Mouse (Mus musculus) T-helper 1 cell (primary cell): ENCODE data around the gene Ccdc65.

ENCODE experiments used
- in situ Hi-C: fragments of 300-600 bp; cut with MboI, MseI; formaldehyde crosslinking; loops from one replicate; pipeline ENCODE4 v1.15.1; 2025; ENCODE audit warnings: high pct_unique_total_duplicates

Gene Ccdc65

DNA sequence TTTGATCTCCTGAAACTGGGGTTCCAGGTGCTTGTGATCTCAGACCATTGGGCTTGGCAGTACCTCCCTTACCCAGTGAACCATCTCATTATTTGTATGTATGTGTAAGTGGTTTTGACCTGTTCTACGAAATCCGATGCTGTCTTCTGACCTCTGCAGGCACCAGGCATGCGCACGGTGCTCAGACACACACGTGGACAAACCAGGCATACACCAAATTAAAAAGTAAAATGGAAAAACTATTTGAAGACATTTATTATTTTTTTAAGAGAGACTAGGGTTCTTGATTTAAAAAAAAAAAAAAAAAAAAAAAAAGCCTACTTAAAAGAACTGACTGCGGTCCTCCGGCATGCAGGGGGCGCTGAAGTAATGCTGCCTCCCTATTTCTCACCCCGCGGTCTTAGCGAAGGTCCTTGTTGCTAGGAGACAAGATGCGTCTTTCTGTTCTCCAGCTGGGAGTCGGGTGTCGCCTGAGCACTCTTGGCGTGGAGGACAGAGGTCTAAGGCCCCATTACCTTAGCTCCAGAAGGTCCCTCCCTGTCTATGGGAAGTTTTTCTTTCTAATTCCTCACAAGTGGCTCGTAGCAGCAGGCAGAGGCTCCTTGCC, at the start of gene Ccdc65:
Ccdc65 (plus strand) TSS at position 442 of the 607 bp plus-strand sequence.
- in situ Hi-C loops: loop anchor here (5.0 kb wide), 1 partner anchor 76 kb away; the partner anchor contains the start of gene Cacnb3

DNA sequence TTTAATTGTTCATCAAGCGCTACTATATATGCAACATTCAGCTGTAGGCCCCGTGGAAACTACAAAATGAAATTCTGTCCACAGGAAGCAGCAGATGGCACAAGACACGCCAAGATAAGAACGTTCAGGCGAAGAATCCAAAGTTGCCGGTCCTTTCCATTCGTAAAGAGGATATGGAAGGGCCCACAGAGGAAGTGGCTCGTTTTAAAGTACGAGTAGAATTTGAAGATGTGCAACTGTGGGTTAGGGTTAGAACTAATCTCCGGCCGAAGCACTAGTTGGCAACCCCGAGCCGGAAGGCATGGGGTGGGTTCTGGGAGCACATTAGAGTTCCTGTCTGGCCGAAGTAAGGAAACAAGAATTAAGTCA, 45.8 kb upstream of the Ccdc65 start:
- in situ Hi-C loops: no loop called here

GRCm38 (mm10) chr15:98662567-98663545, 45.2 kb upstream of the Ccdc65 start, which contains the start of gene Ddx23:
Gene Ddx23 (minus strand): TSS chr15:98662894.
- in situ Hi-C loops: no loop called here

GRCm38 (mm10) chr15:98664042-98664907, 43.7 kb upstream of the Ccdc65 start:
- in situ Hi-C loops: no loop called here

- in situ Hi-C loops: no loop called here
Observed at GRCm38 (mm10) chr15:98672592-98672991, 35.4 kb upstream of the Ccdc65 start.

- in situ Hi-C loops: no loop called here
Observed at GRCm38 (mm10) chr15:98673732-98674131, 34.3 kb upstream of the Ccdc65 start.

- in situ Hi-C loops: no loop called here
Observed at GRCm38 (mm10) chr15:98674284-98674993, 33.6 kb upstream of the Ccdc65 start.

GRCm38 (mm10) chr15:98674994-98675545, 32.9 kb upstream of the Ccdc65 start:
- in situ Hi-C loops: no loop called here

DNA sequence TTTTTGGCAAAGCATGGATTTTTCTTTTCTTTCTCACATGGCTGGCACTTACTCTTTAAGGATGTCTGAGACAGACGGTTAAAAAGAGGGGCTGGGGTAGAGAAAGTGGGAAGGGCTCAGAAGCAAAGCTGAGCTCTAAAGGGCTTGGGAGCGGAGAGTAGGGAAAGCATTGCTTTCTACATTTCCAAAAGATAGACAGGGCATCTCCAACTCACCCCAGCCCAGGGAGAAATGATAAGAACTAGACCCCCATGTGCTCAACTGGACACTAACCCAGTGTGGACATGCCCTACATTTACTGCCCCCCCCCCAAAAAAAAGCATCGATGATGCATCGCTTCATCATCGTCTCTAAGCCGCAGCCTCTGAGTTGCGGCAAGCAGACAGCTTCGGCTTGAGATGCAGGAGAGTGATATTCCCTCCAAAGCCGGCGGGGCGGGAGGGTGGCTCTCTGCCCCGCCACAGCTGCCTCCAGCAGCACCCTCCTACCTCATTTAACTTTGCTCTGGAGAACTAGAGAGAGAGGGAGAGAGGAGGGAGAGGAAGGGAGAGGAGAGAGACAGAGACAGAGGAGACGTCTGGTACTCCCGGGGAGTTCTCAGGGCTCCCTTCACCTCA, 32.3 kb upstream of the Ccdc65 start:
- in situ Hi-C loops: no loop called here

DNA sequence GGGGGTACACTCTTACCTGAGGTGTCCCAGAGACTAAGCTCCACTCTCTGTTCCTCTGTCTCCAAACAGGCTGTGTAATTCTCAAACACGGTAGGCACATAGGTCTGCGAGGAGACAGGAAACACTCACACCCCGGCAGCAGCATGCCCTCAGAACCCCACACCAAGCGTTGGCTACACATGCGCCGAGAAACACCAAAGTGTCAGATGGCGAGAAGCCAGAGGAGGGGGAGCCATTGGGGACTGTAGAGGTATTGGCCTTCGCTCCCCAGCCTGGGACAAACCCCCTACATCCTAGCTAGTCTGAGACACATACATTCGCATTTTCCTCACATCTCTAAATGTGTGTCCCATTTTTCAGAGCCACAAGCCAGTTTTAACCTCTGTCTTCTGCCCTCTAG, 31.5 kb upstream of the Ccdc65 start:
- in situ Hi-C loops: no loop called here

DNA sequence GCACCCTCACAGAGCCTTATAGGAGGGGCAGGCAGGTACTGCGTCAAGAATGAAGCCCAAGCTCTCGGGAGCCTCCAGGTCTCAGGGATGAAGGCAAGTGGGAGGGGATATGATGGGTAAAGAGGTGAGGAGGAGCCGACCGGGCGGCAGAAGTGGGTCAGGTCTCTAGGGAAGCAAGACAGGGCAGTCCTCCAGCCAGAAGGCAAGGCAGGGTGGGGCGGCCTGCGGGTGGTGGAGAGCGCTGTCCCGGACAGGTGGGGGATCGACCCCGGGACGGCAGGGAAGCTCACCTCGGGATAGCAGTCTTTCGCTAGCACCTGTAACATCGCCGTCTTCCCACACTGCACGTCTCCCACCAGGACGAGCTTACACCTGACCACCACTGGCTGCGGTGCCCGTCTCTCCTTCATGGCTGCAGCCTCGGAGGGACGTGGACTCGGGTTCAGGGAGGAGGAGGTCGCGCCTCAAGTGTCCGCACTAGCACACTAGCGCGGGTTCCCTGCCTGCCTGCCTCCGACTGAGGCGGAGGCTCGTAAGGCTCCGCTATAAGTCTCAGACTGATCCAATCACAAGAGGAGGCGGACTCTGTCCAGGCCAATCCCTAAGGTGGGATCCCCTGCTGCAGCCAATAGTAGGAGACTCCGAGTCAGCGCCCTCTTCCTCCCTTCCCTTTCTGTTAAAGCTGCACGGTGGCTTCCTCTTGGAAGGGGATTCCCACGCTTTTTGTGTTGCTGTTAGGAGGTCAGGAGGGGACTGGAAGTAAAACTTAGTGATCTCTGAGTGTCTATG, 30.9 kb upstream of the Ccdc65 start, which contains the start of gene Rnd1:
Rnd1 (minus strand) TSS at position 522 of the 789 bp plus-strand sequence.
- in situ Hi-C loops: no loop called here

DNA sequence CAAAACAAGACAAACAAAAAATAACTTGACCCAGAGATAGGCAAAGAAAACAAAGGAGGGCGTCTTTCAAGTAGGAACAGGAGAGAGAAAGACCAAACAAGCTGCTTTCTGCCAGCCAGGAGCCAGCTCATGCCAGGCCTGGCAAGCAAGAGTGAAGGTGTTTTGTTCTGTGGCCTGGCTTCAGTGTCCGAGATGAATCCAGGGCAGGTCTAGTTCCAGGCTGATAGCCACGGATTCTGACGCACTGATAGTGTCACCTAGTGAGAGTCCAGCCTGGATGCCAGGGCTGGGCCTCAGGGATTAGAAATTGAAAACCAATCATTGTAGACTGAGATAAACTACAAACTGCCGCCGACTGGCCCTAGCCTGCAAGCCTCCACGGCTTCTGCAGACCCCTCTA, 30.0 kb upstream of the Ccdc65 start:
- in situ Hi-C loops: no loop called here

- in situ Hi-C loops: no loop called here
Observed at GRCm38 (mm10) chr15:98680660-98681059, 27.3 kb upstream of the Ccdc65 start.

GRCm38 (mm10) chr15:98681633-98682032, 26.4 kb upstream of the Ccdc65 start:
- in situ Hi-C loops: no loop called here

DNA sequence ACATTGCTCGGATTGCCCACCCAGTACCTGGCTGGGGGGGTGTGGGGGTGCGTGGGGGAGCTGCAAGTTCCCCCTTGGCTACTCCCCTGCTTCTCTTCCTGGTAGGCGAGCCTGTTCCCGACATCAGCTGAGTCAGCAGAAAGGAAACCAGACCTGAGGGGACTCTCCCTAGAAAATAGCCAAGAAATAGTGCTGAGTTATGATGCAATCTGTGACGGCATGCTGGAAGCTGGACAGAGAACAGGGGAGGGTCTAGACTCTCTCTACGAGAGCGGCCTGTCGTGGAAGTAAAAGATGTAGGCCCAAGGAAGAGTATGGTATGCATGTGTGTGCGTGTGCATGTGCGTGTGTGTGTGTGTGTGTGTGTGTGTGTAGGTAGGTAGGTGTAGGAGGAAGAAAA, 24.8 kb upstream of the Ccdc65 start:
- in situ Hi-C loops: no loop called here

DNA sequence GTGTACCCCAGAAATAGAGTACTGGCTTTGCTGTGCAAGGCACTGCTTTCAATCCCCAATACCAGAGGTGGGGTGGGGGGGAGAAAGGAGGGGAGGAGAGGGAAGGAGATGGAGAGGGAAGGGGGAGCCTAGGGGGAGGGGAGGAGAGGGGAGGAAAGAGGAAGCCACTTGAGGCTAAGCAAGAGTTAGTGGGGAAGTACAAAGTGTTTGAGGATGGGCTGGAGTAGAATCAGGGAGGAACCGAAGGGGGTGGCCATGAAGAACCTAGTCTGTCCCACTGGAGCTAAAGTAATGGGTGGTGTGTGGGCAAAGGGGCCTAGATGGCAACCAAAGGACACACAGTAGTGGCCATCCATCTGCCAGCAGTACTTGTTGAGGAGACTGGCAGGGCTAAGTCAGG, 24.3 kb upstream of the Ccdc65 start:
- in situ Hi-C loops: no loop called here

DNA sequence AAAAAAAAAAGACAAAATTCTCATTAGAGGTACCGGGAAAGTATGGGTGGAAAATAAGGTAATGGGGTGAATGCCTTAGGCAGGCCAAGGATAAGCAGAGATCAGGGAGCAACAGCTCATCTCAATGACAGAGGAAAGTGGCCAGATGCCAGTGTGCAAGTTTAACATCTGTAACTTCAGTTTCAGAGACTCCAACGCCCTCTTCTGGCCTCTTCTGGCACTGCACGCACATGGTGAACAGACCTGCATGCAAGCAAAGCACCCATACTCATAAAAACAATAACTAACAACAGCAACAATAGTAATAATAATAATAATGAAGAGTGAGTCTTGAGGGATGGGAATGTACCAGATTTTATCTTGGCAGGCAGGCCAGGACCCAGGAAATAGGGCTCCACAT, 22.1 kb upstream of the Ccdc65 start:
- in situ Hi-C loops: no loop called here

- in situ Hi-C loops: no loop called here
Observed at GRCm38 (mm10) chr15:98689682-98690081, 18.3 kb upstream of the Ccdc65 start.

DNA sequence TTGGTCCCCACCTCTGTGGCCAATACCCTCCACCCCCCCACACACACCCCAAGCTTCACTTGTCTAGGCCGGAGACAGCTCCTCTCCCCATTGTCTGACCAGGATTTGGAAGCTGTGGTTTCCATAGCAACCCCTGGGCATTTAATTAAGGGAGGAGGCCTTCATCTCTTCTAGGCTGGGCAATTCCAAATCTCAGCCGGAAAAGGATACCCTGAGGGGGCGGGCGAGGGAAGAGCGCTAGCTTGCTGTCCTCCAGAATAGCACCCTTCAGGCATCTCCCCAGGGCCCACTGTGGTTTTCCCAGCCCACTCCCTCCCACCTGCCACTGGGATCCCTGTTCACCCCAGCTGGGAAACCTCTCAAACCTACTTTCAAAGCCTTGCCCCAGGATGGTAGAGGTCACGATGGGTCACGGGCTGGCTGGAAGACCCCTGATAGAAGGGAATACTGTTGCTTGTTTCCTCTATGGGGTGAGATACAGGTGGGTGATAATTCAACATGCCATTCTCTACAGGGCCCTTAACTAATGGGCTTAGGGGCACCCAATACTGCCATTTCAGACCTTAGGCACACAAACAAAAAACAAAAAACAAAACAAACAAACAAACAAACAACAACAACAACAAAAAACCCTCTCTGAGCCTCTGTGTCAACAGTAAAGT, 16.4 kb upstream of the Ccdc65 start:
- in situ Hi-C loops: no loop called here
